Mouse (Mus musculus) Patski (cell line): ENCODE data around the gene Nrg4. TPM values are rescaled to one million over a fixed set of nuclear protein-coding genes. Genes with fewer than 3 reads are reported as not detected.
"Not testable (repeated sequence)": the region's sequence is repeated elsewhere in the genome, so short reads cannot be mapped to it uniquely, and the experiment has no call there.

Source experiments
- ATAC-seq: fragments of 100-300 bp; one replicate; pipeline ENCODE4 v1.8.0; 2021
- CTCF ChIA-PET: fragments of 350-600 bp; sonication (Branson Sonifier 250); formaldehyde crosslinking; loops from one replicate; lab custom pipeline; 2022; ENCODE audit warnings: inconsistent platforms; lab: Charles Lee
- POLR2A ChIA-PET: fragments of 350-600 bp; sonication (Branson Sonifier 250); formaldehyde crosslinking; loops from one replicate; lab custom pipeline; 2022; ENCODE audit warnings: antibody characterized with exemption, inconsistent platforms; lab: Charles Lee
- DNase-seq: peaks from one replicate; pipeline ENCODE4 v3.0.0-alpha.2; 2011; ENCODE audit warnings: low read depth, low spot score
- H3K27me3 ChIP-seq: fragments of 371-371 bp; one replicate; pipeline ENCODE4 v1.5.1; 2021
- CTCF ChIP-seq: fragments of 100-300 bp; IDR thresholded peaks from one replicate; pipeline ENCODE4 v1.5.1; 2021
- in situ Hi-C: fragments of 300-500 bp; cut with MboI; formaldehyde crosslinking; loops from 3 replicates; pipeline ENCODE4 v1.11.1; 2018; ENCODE audit warnings: low pct_unique_long_range_greater_than_20kb, mixed read lengths
- polyA plus RNA-seq: library from polyadenylated mRNA; unstranded; gene quantifications from one replicate; pipeline ENCODE4 v1.2.3, GENCODE M21; 2021

Nrg4 gene
- polyA plus RNA-seq, 1 experiment from 2014 or later, result 2.1 TPM

GRCm38 (mm10) chr9:55241863-55242685, 84.6 kb downstream of the Nrg4 start:
- no peaks in the 10 kb centered on the region for H3K27me3 ChIP-seq
- ATAC-seq (no peak), DNase-seq (no peak)
- no peak for TF ChIP-seq CTCF
- POLR2A ChIA-PET, result interaction anchor here (1.2 kb wide), 1 partner anchor 17 kb away, joined by 3 read pairs; no protein-coding TSS in a partner anchor
- in situ Hi-C loops, result no loop called here
- CTCF ChIA-PET, result no interaction called here

- no peak for TF ChIP-seq CTCF
- ATAC-seq (no peak), DNase-seq (no peak)
- in situ Hi-C loops, result no loop called here
- POLR2A ChIA-PET, result no interaction called here
- H3K27me3 ChIP-seq, result no peaks in the 10 kb centered on the region
- CTCF ChIA-PET, result interaction anchor here (1.2 kb wide), 1 partner anchor 70 kb away, joined by 3 read pairs; no protein-coding TSS in a partner anchor
Observed at GRCm38 (mm10) chr9:55240852-55241251, 85.8 kb downstream of the Nrg4 start.

- DNase-seq (peak; percentile 47), ATAC-seq (no peak)
- TF ChIP-seq CTCF, result no peak
- ChIA-PET CTCF (interaction anchor here (0.9 kb wide), 1 partner anchor 60 kb away, joined by 3 read pairs; no protein-coding TSS in a partner anchor), POLR2A (no interaction called here)
- in situ Hi-C loops, result loop anchor here (5.0 kb wide), 1 partner anchor 61 kb away; no protein-coding TSS in a partner anchor
- H3K27me3 ChIP-seq, result no peaks in the 10 kb centered on the region
Observed at GRCm38 (mm10) chr9:55236235-55237165, 90.1 kb downstream of the Nrg4 start.

- H3K27me3 ChIP-seq, in situ Hi-C loops, ATAC-seq, POLR2A ChIA-PET, DNase-seq: not testable (repeated sequence)
- CTCF ChIA-PET, result interaction anchor here (1.0 kb wide), 1 partner anchor 78 kb away, joined by 3 read pairs; no protein-coding TSS in a partner anchor
Observed at GRCm38 (mm10) chr9:55233076-55233475, 93.6 kb downstream of the Nrg4 start.

GRCm38 (mm10) chr9:55232586-55232985, 94.1 kb downstream of the Nrg4 start:
- DNase-seq, result no peak
- in situ Hi-C loops, result no loop called here
- no peak for TF ChIP-seq CTCF
- H3K27me3 ChIP-seq, result no peaks in the 10 kb centered on the region
- ATAC-seq, result no peak
- POLR2A ChIA-PET, result interaction anchor here (0.6 kb wide), 1 partner anchor 45 kb away, joined by 5 read pairs; no protein-coding TSS in a partner anchor
- CTCF ChIA-PET, result interaction anchor here (0.9 to 1.8 kb wide), 4 partner anchors 49 to 82 kb away, joined by 3 to 29 read pairs (median 5); no protein-coding TSS in a partner anchor

- in situ Hi-C loops, result no loop called here
- TF ChIP-seq CTCF, result no peak
- CTCF ChIA-PET, result interaction anchor here (0.7 to 1.8 kb wide), 7 partner anchors 49 to 159 kb away, joined by 3 to 29 read pairs (median 3); no protein-coding TSS in a partner anchor
- H3K27me3 ChIP-seq, result no peaks in the 10 kb centered on the region
- DNase-seq (no peak), ATAC-seq (no peak)
- POLR2A ChIA-PET, result interaction anchor here (0.5 to 0.6 kb wide), 2 partner anchors 46 to 71 kb away, joined by 3 to 5 read pairs; no protein-coding TSS in a partner anchor
Observed at GRCm38 (mm10) chr9:55232110-55232509, 94.5 kb downstream of the Nrg4 start.

GRCm38 (mm10) chr9:55231544-55231943, 95.1 kb downstream of the Nrg4 start:
- no peaks in the 10 kb centered on the region for H3K27me3 ChIP-seq
- ATAC-seq (no peak), DNase-seq (no peak)
- ChIA-PET POLR2A (no interaction called here), CTCF (interaction anchor here (0.7 to 1.8 kb wide), 7 partner anchors 50 to 159 kb away, joined by 3 to 29 read pairs (median 3); no protein-coding TSS in a partner anchor)
- in situ Hi-C loops, result no loop called here
- TF ChIP-seq CTCF, result peak; percentile 76

GRCm38 (mm10) chr9:55229010-55229409, 97.6 kb downstream of the Nrg4 start:
- DNase-seq (no peak), ATAC-seq (no peak)
- no peak for TF ChIP-seq CTCF
- in situ Hi-C loops, result loop anchor here (5.0 kb wide), 1 partner anchor 158 kb away; no protein-coding TSS in a partner anchor
- POLR2A ChIA-PET, result interaction anchor here (0.9 kb wide), 1 partner anchor 80 kb away, joined by 4 read pairs; no protein-coding TSS in a partner anchor
- CTCF ChIA-PET, result no interaction called here
- H3K27me3 ChIP-seq, result no peaks in the 10 kb centered on the region

GRCm38 (mm10) chr9:55228149-55228548, 98.5 kb downstream of the Nrg4 start:
- H3K27me3 ChIP-seq, result no peaks in the 10 kb centered on the region
- ChIA-PET CTCF (interaction anchor here (0.6 kb wide), 1 partner anchor 101 kb away, joined by 3 read pairs; no protein-coding TSS in a partner anchor), POLR2A (interaction anchor here (0.7 to 0.9 kb wide), 2 partner anchors 10 to 81 kb away, joined by 3 to 4 read pairs; no protein-coding TSS in a partner anchor)
- TF ChIP-seq CTCF, result no peak
- DNase-seq (no peak), ATAC-seq (peak; percentile 31)
- in situ Hi-C loops, result loop anchor here (5.0 kb wide), 1 partner anchor 159 kb away; no protein-coding TSS in a partner anchor
